Mouse (Mus musculus): ENCODE measurements around the gene Cbfa2t2. TPM values are rescaled to one million over a fixed set of nuclear protein-coding genes. Genes with fewer than 3 reads are reported as not detected.
"Not testable (repeated sequence)": the region's sequence is repeated elsewhere in the genome, so short reads cannot be mapped to it uniquely, and the experiment has no call there.

Gene Cbfa2t2
- polyA plus RNA-seq, 1 experiment = 7.5 TPM

- Histone ChIP-seq H3K4me3 (no peak overlapping the region), H3K36me3 (ENCODE audit: control insufficient read depth, insufficient read depth) (peaks cover 2% of the 10 kb centered on the region), H3K79me2 (ENCODE audit: control insufficient read depth, insufficient read depth) (peaks cover 44% of the 10 kb centered on the region), H3K27me3 (ENCODE audit: control insufficient read depth, insufficient read depth, insufficient read length) (no peaks in the 10 kb centered on the region), H3ac (ENCODE audit: control insufficient read depth, insufficient read length) (no peak overlapping the region), H3K4me2 (ENCODE audit: low read depth) (no peak overlapping the region)
- TF ChIP-seq TCF3 (IDR thresholded peaks at IDR 0.05; ENCODE audit: insufficient read length, low read depth) = no peak
- no peak for TF ChIP-seq SRF (IDR thresholded peaks at IDR 0.05; ENCODE audit: control insufficient read depth, insufficient read length, low read depth)
- no peak for TF ChIP-seq REST (IDR thresholded peaks at IDR 0.05; ENCODE audit: insufficient read depth, insufficient read length)
- TF ChIP-seq USF1 (IDR thresholded peaks at IDR 0.05; ENCODE audit: low read depth) = no peak
- TF ChIP-seq E2F4 (IDR thresholded peaks at IDR 0.05; ENCODE audit: insufficient read depth) = no peak
- no peak for TF ChIP-seq MAX (IDR thresholded peaks at IDR 0.05; ENCODE audit: low read depth)
- TF ChIP-seq MYOG (IDR thresholded peaks at IDR 0.05; ENCODE audit: control insufficient read depth in 1 of 3, insufficient read depth in 1 of 3, insufficient read length in 2 of 3, low read depth in 2 of 3) = no peak
Measured at GRCm38 (mm10) chr2:154491788-154492187, 55.5 kb downstream of the Cbfa2t2 start.

- H3K27me3 ChIP-seq (ENCODE audit: control insufficient read depth, insufficient read depth, insufficient read length); H3ac ChIP-seq (ENCODE audit: control insufficient read depth, insufficient read length); H3K36me3 ChIP-seq (ENCODE audit: control insufficient read depth, insufficient read depth); H3K4me2 ChIP-seq (ENCODE audit: low read depth); H3K4me3 ChIP-seq: not testable (repeated sequence)
- H3K79me2 ChIP-seq (ENCODE audit: control insufficient read depth, insufficient read depth) = peaks cover 61% of the 10 kb centered on the region
Measured at GRCm38 (mm10) chr2:154493559-154493958, 57.3 kb downstream of the Cbfa2t2 start.

- no peak for TF ChIP-seq POLR2AphosphoS2 (IDR thresholded peaks at IDR 0.05; ENCODE audit: insufficient read length, low read depth)
- no peak for TF ChIP-seq MYOD1 (IDR thresholded peaks at IDR 0.05; ENCODE audit: control insufficient read depth in 1 of 3, insufficient read length in 2 of 3, low read depth in 2 of 3)
- no peak for TF ChIP-seq CEBPB (IDR thresholded peaks at IDR 0.05; ENCODE audit: insufficient read depth, poor library complexity, severe bottlenecking)
- TF ChIP-seq E2F4 (IDR thresholded peaks at IDR 0.05; ENCODE audit: insufficient read depth) = no peak
- no peak for TF ChIP-seq TCF12 (IDR thresholded peaks at IDR 0.05; ENCODE audit: insufficient read depth, poor library complexity, severe bottlenecking)
- no peak for TF ChIP-seq USF1 (IDR thresholded peaks at IDR 0.05; ENCODE audit: low read depth)
- no peak for TF ChIP-seq POLR2A (IDR thresholded peaks at IDR 0.05; ENCODE audit: insufficient read length, low read depth)
- TF ChIP-seq SRF (IDR thresholded peaks at IDR 0.05; ENCODE audit: control insufficient read depth, insufficient read length, low read depth) = no peak
- TF ChIP-seq TCF3 (IDR thresholded peaks at IDR 0.05; ENCODE audit: insufficient read length, low read depth) = no peak
- no peak for TF ChIP-seq REST (IDR thresholded peaks at IDR 0.05; ENCODE audit: insufficient read depth, insufficient read length)
- no peak for TF ChIP-seq MYOG (IDR thresholded peaks at IDR 0.05; ENCODE audit: control insufficient read depth in 1 of 3, insufficient read depth in 1 of 3, insufficient read length in 2 of 3, low read depth in 2 of 3)
- no peak for TF ChIP-seq MAX (IDR thresholded peaks at IDR 0.05; ENCODE audit: low read depth)
- Histone ChIP-seq H3K27me3 (ENCODE audit: control insufficient read depth, insufficient read depth, insufficient read length) (no peaks in the 10 kb centered on the region), H3K79me2 (ENCODE audit: control insufficient read depth, insufficient read depth) (peaks cover 58% of the 10 kb centered on the region), H3K4me3 (no peak overlapping the region), H3K36me3 (ENCODE audit: control insufficient read depth, insufficient read depth) (no peaks in the 10 kb centered on the region), H3ac (ENCODE audit: control insufficient read depth, insufficient read length) (no peak overlapping the region), H3K4me2 (ENCODE audit: low read depth) (no peak overlapping the region)
Measured at GRCm38 (mm10) chr2:154495021-154495420, 58.7 kb downstream of the Cbfa2t2 start.

GRCm38 (mm10) chr2:154498571-154498970, 62.3 kb downstream of the Cbfa2t2 start:
- Histone ChIP-seq H3K79me2 (ENCODE audit: control insufficient read depth, insufficient read depth) (peaks cover 49% of the 10 kb centered on the region), H3K27me3 (ENCODE audit: control insufficient read depth, insufficient read depth, insufficient read length) (no peaks in the 10 kb centered on the region), H3K36me3 (ENCODE audit: control insufficient read depth, insufficient read depth) (no peaks in the 10 kb centered on the region), H3K4me3 (no peak overlapping the region), H3K4me2 (ENCODE audit: low read depth) (no peak overlapping the region), H3ac (ENCODE audit: control insufficient read depth, insufficient read length) (no peak overlapping the region)
- TF ChIP-seq TCF3 (IDR thresholded peaks at IDR 0.05; ENCODE audit: insufficient read length, low read depth) (no peak), E2F4 (IDR thresholded peaks at IDR 0.05; ENCODE audit: insufficient read depth) (no peak), SRF (IDR thresholded peaks at IDR 0.05; ENCODE audit: control insufficient read depth, insufficient read length, low read depth) (no peak), TCF12 (IDR thresholded peaks at IDR 0.05; ENCODE audit: insufficient read depth, poor library complexity, severe bottlenecking) (no peak), POLR2A (IDR thresholded peaks at IDR 0.05; ENCODE audit: insufficient read length, low read depth) (no peak)

GRCm38 (mm10) chr2:154499717-154500247, 63.5 kb downstream of the Cbfa2t2 start:
- Histone ChIP-seq H3K27me3 (ENCODE audit: control insufficient read depth, insufficient read depth, insufficient read length) (no peaks in the 10 kb centered on the region), H3K4me2 (ENCODE audit: low read depth) (no peak overlapping the region), H3ac (ENCODE audit: control insufficient read depth, insufficient read length) (no peak overlapping the region), H3K36me3 (ENCODE audit: control insufficient read depth, insufficient read depth) (no peaks in the 10 kb centered on the region), H3K79me2 (ENCODE audit: control insufficient read depth, insufficient read depth) (peaks cover 42% of the 10 kb centered on the region), H3K4me3 (no peak overlapping the region)
- TF ChIP-seq REST (IDR thresholded peaks at IDR 0.05; ENCODE audit: insufficient read depth, insufficient read length) (no peak), TCF3 (IDR thresholded peaks at IDR 0.05; ENCODE audit: insufficient read length, low read depth) (no peak), MAX (IDR thresholded peaks at IDR 0.05; ENCODE audit: low read depth) (no peak), MYOG (IDR thresholded peaks at IDR 0.05; ENCODE audit: control insufficient read depth in 1 of 3, insufficient read depth in 1 of 3, insufficient read length in 2 of 3, low read depth in 2 of 3) (no peak), USF1 (IDR thresholded peaks at IDR 0.05; ENCODE audit: low read depth) (no peak)

GRCm38 (mm10) chr2:154500758-154501157, 64.5 kb downstream of the Cbfa2t2 start:
- H3K27me3 ChIP-seq (ENCODE audit: control insufficient read depth, insufficient read depth, insufficient read length) = no peaks in the 10 kb centered on the region
- no peaks in the 10 kb centered on the region for H3K36me3 ChIP-seq (ENCODE audit: control insufficient read depth, insufficient read depth)
- no peak overlapping the region for H3ac ChIP-seq (ENCODE audit: control insufficient read depth, insufficient read length)
- no peak overlapping the region for H3K4me3 ChIP-seq
- H3K79me2 ChIP-seq (ENCODE audit: control insufficient read depth, insufficient read depth) = peaks cover 32% of the 10 kb centered on the region
- no peak for TF ChIP-seq USF1 (IDR thresholded peaks at IDR 0.05; ENCODE audit: low read depth)
- TF ChIP-seq POLR2AphosphoS2 (IDR thresholded peaks at IDR 0.05; ENCODE audit: insufficient read length, low read depth) = no peak
- TF ChIP-seq MYOG (IDR thresholded peaks at IDR 0.05; ENCODE audit: control insufficient read depth in 1 of 3, insufficient read depth in 1 of 3, insufficient read length in 2 of 3, low read depth in 2 of 3) = no peak
- no peak for TF ChIP-seq CEBPB (IDR thresholded peaks at IDR 0.05; ENCODE audit: insufficient read depth, poor library complexity, severe bottlenecking)
- TF ChIP-seq TCF3 (IDR thresholded peaks at IDR 0.05; ENCODE audit: insufficient read length, low read depth) = no peak
- no peak overlapping the region for H3K4me2 ChIP-seq (ENCODE audit: low read depth)

Measured in myocyte (in vitro differentiated cells).